Mouse (Mus musculus) lung, adult 2 months (tissue): ENCODE measurements around the gene Sema3f.

Experiments
- CTCF ChIP-seq: fragments of 200-500 bp; IDR thresholded peaks from 2 replicates; pipeline ENCODE4 v1.5.1; 2011; ENCODE audit warnings: mild to moderate bottlenecking, low read length, control low read depth; ENCODE audit not compliant: insufficient read depth
- POLR2A ChIP-seq: fragments of 200-500 bp; IDR thresholded peaks from 2 replicates; pipeline ENCODE4 v1.6.1; 2011; ENCODE audit warnings: low read depth, mild to moderate bottlenecking, control low read depth, low read length, borderline replicate concordance; ENCODE audit errors: extremely low read depth

GRCm38 (mm10) chr9:107738841-107739202, 28.5 kb upstream of the Sema3f start:
- TF ChIP-seq CTCF (peak; percentile 45), POLR2A (no peak)
